Mouse (Mus musculus) ES-E14 (cell line): Measurements from ENCODE around the gene Fzd10. TPM values are rescaled to one million over a fixed set of nuclear protein-coding genes. Genes with fewer than 3 reads are reported as not detected.

Experiments used
- DNase-seq: peaks from one replicate; pipeline ENCODE4 v3.0.0-alpha.2; 2013; ENCODE audit warnings: low read depth, low spot score
- H3K27ac ChIP-seq: 2 replicates; pipeline ENCODE4 v1.5.1; 2012; ENCODE audit warnings: low read depth, mild to moderate bottlenecking, low read length, moderate library complexity, mixed read lengths; ENCODE audit not compliant: poor library complexity, insufficient read depth, severe bottlenecking
- H3K36me3 ChIP-seq: 2 replicates; pipeline ENCODE4 v1.6.1; 2012; ENCODE audit warnings: mild to moderate bottlenecking, low read length, moderate library complexity, mixed read lengths; ENCODE audit not compliant: control insufficient read depth, poor library complexity, insufficient read depth, severe bottlenecking
- H3K4me1 ChIP-seq, 2 experiments: fragments of 150-350 bp in 1 of 2; sonication (generic) in 1 of 2; 2 replicates each; pipeline ENCODE4 v1.6.1; 2012; ENCODE audit warnings: low read length in 2 of 2, mild to moderate bottlenecking in 1 of 2, mixed read lengths in 1 of 2; ENCODE audit not compliant: control insufficient read depth in 2 of 2, insufficient read depth in 2 of 2, poor library complexity in 1 of 2
- H3K4me3 ChIP-seq, 2 experiments: fragments of 150-350 bp in 1 of 2; sonication (generic) in 1 of 2; 2 replicates each; pipeline ENCODE4 v1.5.1; 2012; ENCODE audit warnings: low read length in 2 of 2, low read depth in 1 of 2, mild to moderate bottlenecking in 1 of 2, mixed read lengths in 1 of 2; ENCODE audit not compliant: insufficient read depth in 1 of 2, poor library complexity in 1 of 2, severe bottlenecking in 1 of 2
- H3K9ac ChIP-seq: 2 replicates; pipeline ENCODE4 v1.6.1; 2012; ENCODE audit warnings: low read depth, mild to moderate bottlenecking, low read length, mixed read lengths; ENCODE audit not compliant: poor library complexity, insufficient read depth, severe bottlenecking
- H3K9me3 ChIP-seq: fragments of 150-350 bp; sonication (generic); 2 replicates; pipeline ENCODE4 v1.6.1; 2012; ENCODE audit warnings: low read depth, mild to moderate bottlenecking, low read length; ENCODE audit not compliant: control insufficient read depth, insufficient read depth
- CHD2 ChIP-seq: IDR thresholded peaks from 2 replicates; pipeline ENCODE4 v1.6.1; 2014; ENCODE audit warnings: mild to moderate bottlenecking, low read depth, low read length, inconsistent platforms
- HCFC1 ChIP-seq: IDR thresholded peaks from 2 replicates; pipeline ENCODE4 v1.6.1; 2012; ENCODE audit warnings: low read length, inconsistent platforms, borderline replicate concordance; ENCODE audit not compliant: insufficient read depth
- MAFK ChIP-seq: IDR thresholded peaks from 2 replicates; pipeline ENCODE4 v1.6.1; 2014; ENCODE audit warnings: mild to moderate bottlenecking, low read depth, low read length, inconsistent platforms; ENCODE audit not compliant: insufficient read depth
- ZC3H11A ChIP-seq: IDR thresholded peaks from 2 replicates; pipeline ENCODE4 v1.6.1; 2012; ENCODE audit warnings: low read depth, mild to moderate bottlenecking, inconsistent platforms, low read length, borderline replicate concordance
- ZNF384 ChIP-seq: IDR thresholded peaks from 2 replicates; pipeline ENCODE4 v1.6.1; 2012; ENCODE audit warnings: low read depth, low read length, inconsistent platforms
- in situ Hi-C, 2 experiments: fragments of 600-800 bp; cut with MboI; formaldehyde crosslinking; loops; one replicate each; pipeline ENCODE4 v1.15.1; 2025; ENCODE audit warnings: low sequenced_read_pairs in 2 of 2, inconsistent platforms in 1 of 2; ENCODE audit not compliant: unreplicated experiment in 2 of 2
- total RNA-seq: library from RNA; depleted of rRNA; stranded (reverse); fragments of 300-350 nt; gene quantifications from 2 replicates; pipeline ENCODE4 v1.2.3, GENCODE M21; 2012

Gene Fzd10
- total RNA-seq, 1 experiment, result 30.6 TPM

- TF ChIP-seq CHD2 (no peak), MAFK (no peak), ZC3H11A (no peak)
- in situ Hi-C loops, result no loop called here
- H3K27ac ChIP-seq, result no peak overlapping the region
These were observed 28.9 kb upstream of the Fzd10 start for GRCm38 (mm10) chr5:128571706-128572105.

GRCm38 (mm10) chr5:128575997-128576579 is 24.6 kb upstream of the Fzd10 start:
- in situ Hi-C loops, result no loop called here

More at GRCm38 (mm10) chr5:128571706-128572105, 28.9 kb upstream of the Fzd10 start:
- H3K4me3 ChIP-seq, result no peak overlapping the region
- H3K9ac ChIP-seq, result no peak overlapping the region
- peaks cover 0 to 8% of the 10 kb centered on the region in 2 experiments; a peak in 1 of 4 replicates for H3K4me1 ChIP-seq
- H3K36me3 ChIP-seq, result no peaks in the 10 kb centered on the region
- no peaks in the 10 kb centered on the region for H3K9me3 ChIP-seq
- DNase-seq, result no peak

GRCm38 (mm10) chr5:128579047-128579650 is 21.5 kb upstream of the Fzd10 start:
- no peaks in the 10 kb centered on the region for H3K36me3 ChIP-seq
- no peak for DNase-seq
- TF ChIP-seq ZC3H11A (no peak), CHD2 (no peak), ZNF384 (no peak), HCFC1 (no peak), MAFK (no peak)
- H3K9me3 ChIP-seq, result no peaks in the 10 kb centered on the region
- peak overlapping the region; percentile 6; the same call in 1 of the 2 replicates for H3K27ac ChIP-seq
- peaks cover 0 to 25% of the 10 kb centered on the region in 2 experiments; a peak in 2 of 4 replicates for H3K4me1 ChIP-seq
- no peak overlapping the region for H3K4me3 ChIP-seq
- in situ Hi-C loops, result no loop called here
- no peak overlapping the region for H3K9ac ChIP-seq

More at GRCm38 (mm10) chr5:128575997-128576579, 24.6 kb upstream of the Fzd10 start:
- H3K27ac ChIP-seq, result no peak overlapping the region
- H3K36me3 ChIP-seq, result no peaks in the 10 kb centered on the region
- no peak for DNase-seq
- no peaks in the 10 kb centered on the region for H3K9me3 ChIP-seq
- no peak overlapping the region for H3K4me3 ChIP-seq
- no peak for TF ChIP-seq CHD2
- no peak for TF ChIP-seq HCFC1
- no peak for TF ChIP-seq ZC3H11A
- no peak for TF ChIP-seq MAFK
- TF ChIP-seq ZNF384, result no peak
- no peak overlapping the region for H3K9ac ChIP-seq
- peaks cover 0 to 17% of the 10 kb centered on the region in 2 experiments; a peak in 2 of 4 replicates for H3K4me1 ChIP-seq

- Histone ChIP-seq H3K4me1 (peaks cover 0 to 25% of the 10 kb centered on the region in 2 experiments; a peak in 2 of 4 replicates), H3K36me3 (no peaks in the 10 kb centered on the region), H3K27ac (no peak overlapping the region), H3K9ac (no peak overlapping the region), H3K9me3 (no peaks in the 10 kb centered on the region), H3K4me3 (no peak overlapping the region)
- in situ Hi-C loops, result no loop called here
- no peak for TF ChIP-seq ZNF384
- peak; percentile 66; the same call in 1 of the 2 replicates for TF ChIP-seq CHD2
- no peak for DNase-seq
These were observed 19.7 kb upstream of the Fzd10 start for GRCm38 (mm10) chr5:128580931-128581330.

GRCm38 (mm10) chr5:128581516-128581921 is 19.1 kb upstream of the Fzd10 start:
- Histone ChIP-seq H3K27ac (no peak overlapping the region), H3K4me3 (no peak overlapping the region), H3K9ac (no peak overlapping the region), H3K4me1 (peaks cover 0 to 25% of the 10 kb centered on the region in 2 experiments; a peak in 2 of 4 replicates), H3K9me3 (no peaks in the 10 kb centered on the region), H3K36me3 (no peaks in the 10 kb centered on the region)
- in situ Hi-C loops, result no loop called here
- TF ChIP-seq ZC3H11A (no peak), HCFC1 (no peak), CHD2 (no peak), MAFK (no peak), ZNF384 (no peak)
- no peak for DNase-seq
